Mouse (Mus musculus) kidney, adult 2 months (tissue): ENCODE measurements around the gene Erc2.

Experiments
- CTCF ChIP-seq: fragments of 200-500 bp; conservative IDR thresholded peaks from 2 replicates; pipeline ENCODE4 v1.5.1; 2011; ENCODE audit warnings: low read depth, mild to moderate bottlenecking, control low read depth, low read length, moderate library complexity, mixed read lengths; ENCODE audit not compliant: insufficient read depth, insufficient read length
- POLR2A ChIP-seq: fragments of 200-500 bp; IDR thresholded peaks from one replicate; pipeline ENCODE4 v1.6.1; 2011; ENCODE audit warnings: low read depth, low read length, control low read depth

- no peak for TF ChIP-seq POLR2A
- no peak for TF ChIP-seq CTCF
Measured at GRCm38 (mm10) chr14:28399897-28400296, 777.7 kb downstream of the Erc2 start.
